Mouse (Mus musculus): Measurements from ENCODE around the gene Zfpm1. TPM values are rescaled to one million over a fixed set of nuclear protein-coding genes. Genes with fewer than 3 reads are reported as not detected.

The Zfpm1 gene
- polyA plus RNA-seq, 2 experiments: 2.1 to 10.4 TPM

DNA sequence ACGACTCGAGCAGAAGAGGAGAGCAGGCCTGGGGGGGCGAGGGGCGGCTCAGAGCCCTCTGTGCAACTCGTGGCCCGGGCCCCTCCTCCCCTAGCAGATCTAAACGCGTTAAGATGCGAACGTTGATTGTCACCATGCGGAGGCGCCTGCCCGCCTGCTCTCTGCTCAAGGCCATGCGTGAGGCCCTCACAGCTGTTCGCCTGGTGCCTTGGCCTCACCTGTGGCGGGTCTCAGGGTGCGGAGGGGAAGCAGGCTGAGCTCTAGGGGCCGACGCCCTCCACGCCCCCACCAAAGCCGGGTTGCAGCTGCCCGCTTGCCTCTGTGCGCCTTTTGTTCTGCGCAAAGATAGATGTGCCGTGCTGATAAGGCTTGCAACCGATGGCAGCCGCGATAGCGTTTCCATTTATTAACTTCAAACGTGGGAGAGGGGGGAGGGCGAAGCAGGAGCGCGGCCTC lies 2.3 kb downstream of the Zfpm1 start:
- no peak for TF ChIP-seq POLR2A (IDR thresholded peaks at IDR 0.05; ENCODE audit: borderline replicate concordance, extremely low read depth, insufficient read depth, insufficient read length)
- Histone ChIP-seq H3K9me3 (ENCODE audit: control insufficient read depth, low read length) (no peaks in the 10 kb centered on the region), H3K4me2 (replicated peaks; ENCODE audit: low read depth, low read length, severe bottlenecking) (peak overlapping the region; percentile 98), H3K27me3 (ENCODE audit: control insufficient read depth, insufficient read depth, low read length) (peaks cover 36% of the 10 kb centered on the region), H3K4me3 (replicated peaks; ENCODE audit: low read length) (peak overlapping the region; percentile 56), H3K4me1 (ENCODE audit: control insufficient read depth, insufficient read depth, low read length) (peaks cover 30% of the 10 kb centered on the region), H3K9ac (ENCODE audit: low read depth, low read length, severe bottlenecking) (peak overlapping the region; percentile 47), H3K36me3 (ENCODE audit: control insufficient read depth, insufficient read depth, low read length) (no peaks in the 10 kb centered on the region), H3K27ac (replicated peaks; ENCODE audit: low read depth, low read length) (no peak overlapping the region)
- DNase-seq (ENCODE audit: low spot score) (peak; percentile 43), ATAC-seq (ENCODE audit: low FRiP score, low read depth) (no peak)
- 1% methylated on average over 30 of the region's 33 CpGs for WGBS

DNA sequence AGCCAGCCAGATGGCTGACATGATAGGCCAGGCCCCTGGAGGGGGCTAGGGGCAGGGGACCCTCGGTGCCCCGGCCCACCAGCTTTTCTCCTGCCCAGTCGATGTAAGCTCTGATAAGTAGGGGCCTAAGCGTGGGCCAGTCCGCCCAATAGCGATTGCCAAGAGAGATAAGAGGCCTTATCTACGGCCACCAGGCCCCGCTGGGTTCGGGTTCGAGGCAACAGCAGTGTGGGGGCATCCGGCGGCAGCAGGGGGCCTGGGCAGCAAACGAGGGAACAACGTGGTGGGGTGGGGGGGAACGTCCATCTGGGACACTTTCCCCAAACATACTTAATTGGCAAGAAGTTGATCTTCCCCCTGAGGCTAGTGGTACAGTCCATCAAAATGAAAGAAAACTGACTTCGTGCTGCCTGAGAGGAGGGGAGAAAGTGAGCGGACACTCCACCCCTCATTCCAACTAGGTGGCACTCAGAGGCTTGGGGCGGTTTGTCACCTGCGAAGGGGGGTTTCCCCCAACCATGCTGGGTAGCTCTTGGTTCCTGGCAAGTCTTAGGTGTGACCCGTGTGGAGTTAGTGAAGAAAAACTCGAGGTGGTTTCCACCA lies 2.8 kb downstream of the Zfpm1 start:
- DNase-seq (ENCODE audit: low spot score) (no peak), ATAC-seq (ENCODE audit: low FRiP score, low read depth) (no peak)
- no peak for TF ChIP-seq POLR2A (IDR thresholded peaks at IDR 0.05; ENCODE audit: borderline replicate concordance, extremely low read depth, insufficient read depth, insufficient read length)
- H3K9me3 ChIP-seq (ENCODE audit: control insufficient read depth, low read length): no peaks in the 10 kb centered on the region
- H3K27me3 ChIP-seq (ENCODE audit: control insufficient read depth, insufficient read depth, low read length): peaks cover 36% of the 10 kb centered on the region
- H3K9ac ChIP-seq (ENCODE audit: low read depth, low read length, severe bottlenecking): peak overlapping the region; percentile 47
- H3K4me1 ChIP-seq (ENCODE audit: control insufficient read depth, insufficient read depth, low read length): peaks cover 30% of the 10 kb centered on the region
- 8% methylated on average over 21 of the region's 21 CpGs for WGBS
- H3K36me3 ChIP-seq (ENCODE audit: control insufficient read depth, insufficient read depth, low read length): no peaks in the 10 kb centered on the region
- H3K4me3 ChIP-seq (replicated peaks; ENCODE audit: low read length): peak overlapping the region; percentile 56
- H3K4me2 ChIP-seq (replicated peaks; ENCODE audit: low read depth, low read length, severe bottlenecking): peak overlapping the region; percentile 98
- H3K27ac ChIP-seq (replicated peaks; ENCODE audit: low read depth, low read length): no peak overlapping the region

DNA sequence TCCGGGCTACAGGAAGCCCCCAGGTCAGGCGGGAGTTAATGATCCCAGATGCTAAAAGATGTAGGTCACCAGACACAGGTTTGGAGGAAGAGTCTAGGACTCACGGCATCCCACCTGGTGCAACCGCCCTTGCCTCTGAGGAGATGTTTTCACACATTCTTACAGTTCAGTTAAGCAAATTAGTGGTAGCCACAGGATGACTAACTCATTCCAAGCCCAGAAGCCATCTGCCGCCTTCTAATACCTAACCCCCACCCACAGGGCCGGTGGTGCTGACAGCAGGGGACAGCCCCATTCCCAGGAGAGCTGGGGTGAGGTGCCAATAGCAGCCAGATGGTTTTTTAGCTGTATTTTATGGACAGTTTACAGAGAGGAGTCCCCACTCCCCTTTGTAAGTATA lies 3.8 kb downstream of the Zfpm1 start:
- Histone ChIP-seq H3K4me1 (ENCODE audit: control insufficient read depth, insufficient read depth, low read length) (peaks cover 26% of the 10 kb centered on the region), H3K27ac (replicated peaks; ENCODE audit: low read depth, low read length) (no peak overlapping the region), H3K27me3 (ENCODE audit: control insufficient read depth, insufficient read depth, low read length) (peaks cover 36% of the 10 kb centered on the region), H3K9ac (ENCODE audit: low read depth, low read length, severe bottlenecking) (no peak overlapping the region), H3K36me3 (ENCODE audit: control insufficient read depth, insufficient read depth, low read length) (no peaks in the 10 kb centered on the region), H3K4me3 (replicated peaks; ENCODE audit: low read length) (no peak overlapping the region), H3K4me2 (replicated peaks; ENCODE audit: low read depth, low read length, severe bottlenecking) (no peak overlapping the region), H3K9me3 (ENCODE audit: control insufficient read depth, low read length) (no peaks in the 10 kb centered on the region)
- ATAC-seq (ENCODE audit: low FRiP score, low read depth): no peak
- no peak for DNase-seq (ENCODE audit: low spot score)
- no peak for TF ChIP-seq POLR2A (IDR thresholded peaks at IDR 0.05; ENCODE audit: borderline replicate concordance, extremely low read depth, insufficient read depth, insufficient read length)
- WGBS: 38% methylated on average over 6 of the region's 6 CpGs

DNA sequence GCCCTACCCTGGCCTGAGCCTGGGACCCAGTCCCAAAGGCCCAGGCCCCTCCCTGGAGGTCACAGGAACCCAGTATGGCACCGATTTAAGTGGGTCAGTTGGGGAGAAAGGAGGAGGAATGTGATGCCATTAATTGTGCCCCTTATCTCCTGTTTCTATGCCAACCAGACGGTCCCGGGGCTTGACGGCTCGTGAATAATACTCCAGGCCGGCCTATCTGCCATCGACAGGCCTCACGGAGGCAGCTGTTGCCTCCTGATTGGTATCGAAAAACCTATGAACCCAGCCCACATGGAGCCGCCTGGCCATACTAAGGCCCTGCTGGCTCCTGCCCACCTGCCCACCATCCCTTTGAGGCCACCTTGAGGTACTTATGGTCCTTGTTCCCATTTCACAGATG lies 5.0 kb downstream of the Zfpm1 start:
- ATAC-seq (ENCODE audit: low FRiP score, low read depth): no peak
- Histone ChIP-seq H3K4me2 (replicated peaks; ENCODE audit: low read depth, low read length, severe bottlenecking) (no peak overlapping the region), H3K9ac (ENCODE audit: low read depth, low read length, severe bottlenecking) (no peak overlapping the region), H3K9me3 (ENCODE audit: control insufficient read depth, low read length) (no peaks in the 10 kb centered on the region), H3K27me3 (ENCODE audit: control insufficient read depth, insufficient read depth, low read length) (peaks cover 36% of the 10 kb centered on the region), H3K4me1 (ENCODE audit: control insufficient read depth, insufficient read depth, low read length) (peaks cover 22% of the 10 kb centered on the region), H3K36me3 (ENCODE audit: control insufficient read depth, insufficient read depth, low read length) (no peaks in the 10 kb centered on the region), H3K27ac (replicated peaks; ENCODE audit: low read depth, low read length) (no peak overlapping the region), H3K4me3 (replicated peaks; ENCODE audit: low read length) (no peak overlapping the region)
- TF ChIP-seq POLR2A (IDR thresholded peaks at IDR 0.05; ENCODE audit: borderline replicate concordance, extremely low read depth, insufficient read depth, insufficient read length): no peak
- 75% methylated on average over 10 of the region's 10 CpGs for WGBS
- no peak for DNase-seq (ENCODE audit: low spot score)

DNA sequence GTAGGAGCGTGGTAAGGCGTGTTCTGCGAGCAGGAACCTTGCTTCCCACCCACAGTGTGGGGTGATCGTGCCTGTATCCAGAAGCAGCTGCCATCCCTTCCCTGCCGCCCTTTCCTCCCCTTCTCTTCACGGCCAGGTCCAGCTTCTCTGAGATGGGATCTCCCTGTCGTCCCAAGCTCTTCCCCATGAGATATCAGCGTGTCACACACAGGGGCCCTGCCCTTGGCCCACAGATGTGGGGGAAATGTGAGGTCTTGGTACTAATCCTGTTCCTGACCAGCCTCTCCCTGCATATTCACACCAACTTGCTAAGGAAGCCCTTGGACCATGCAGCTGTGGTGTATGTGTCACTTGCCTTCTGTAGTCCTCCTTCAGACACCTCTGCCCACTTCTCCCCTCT lies 5.8 kb downstream of the Zfpm1 start:
- Histone ChIP-seq H3K27me3 (ENCODE audit: control insufficient read depth, insufficient read depth, low read length) (peaks cover 33% of the 10 kb centered on the region), H3K36me3 (ENCODE audit: control insufficient read depth, insufficient read depth, low read length) (no peaks in the 10 kb centered on the region), H3K9ac (ENCODE audit: low read depth, low read length, severe bottlenecking) (no peak overlapping the region), H3K4me1 (ENCODE audit: control insufficient read depth, insufficient read depth, low read length) (peaks cover 22% of the 10 kb centered on the region), H3K27ac (replicated peaks; ENCODE audit: low read depth, low read length) (no peak overlapping the region), H3K4me2 (replicated peaks; ENCODE audit: low read depth, low read length, severe bottlenecking) (no peak overlapping the region), H3K9me3 (ENCODE audit: control insufficient read depth, low read length) (no peaks in the 10 kb centered on the region), H3K4me3 (replicated peaks; ENCODE audit: low read length) (no peak overlapping the region)
- DNase-seq (ENCODE audit: low spot score) (no peak), ATAC-seq (ENCODE audit: low FRiP score, low read depth) (no peak)
- WGBS: 73% methylated on average over 8 of the region's 8 CpGs
- TF ChIP-seq POLR2A (IDR thresholded peaks at IDR 0.05; ENCODE audit: borderline replicate concordance, extremely low read depth, insufficient read depth, insufficient read length): no peak

Measured in limb, embryonic 14.5 days (tissue).